Comparison of ENCODE assay signal across 9 mouse cellular contexts in the genomic region with DNA sequence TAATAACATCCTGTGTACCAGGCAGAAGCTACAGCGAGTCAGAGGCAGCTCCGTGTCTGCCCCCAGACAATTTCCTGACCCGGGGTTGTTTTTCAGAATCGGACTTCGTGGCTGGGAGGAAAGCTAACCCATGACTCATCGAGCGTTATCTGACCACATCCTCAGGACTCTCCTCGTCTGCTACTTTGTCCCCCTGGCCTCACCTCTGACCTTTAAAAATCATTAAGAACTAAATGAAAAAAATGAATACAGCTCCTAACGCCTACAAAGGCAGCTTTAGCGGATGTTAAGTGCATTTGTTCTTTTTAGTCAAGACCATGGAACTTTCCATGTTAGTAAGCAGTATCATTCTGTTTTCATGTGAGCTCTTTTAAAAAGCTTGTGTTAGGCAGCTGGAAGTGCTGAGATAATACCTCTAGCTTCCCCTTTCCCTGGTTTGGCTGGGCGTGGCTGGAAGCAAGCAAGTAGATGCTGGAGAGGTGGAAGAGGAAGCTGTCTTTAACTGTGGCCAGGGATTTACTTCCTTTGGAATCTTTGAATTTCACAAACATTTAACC. TPM values are rescaled to one million over a fixed set of nuclear protein-coding genes. Genes with fewer than 3 reads are reported as not detected.
DNase-seq lines count a peak whose midpoint lies in the region; ATAC-seq lines count a peak whose summit lies in the region.
"Had no signal": no experiment of that assay in that cellular context is flagged by ENCODE, and none has a peak within 500 bp of the region (broad histone marks: within the 10 kb centered on the region; RNA-seq: fewer than 3 reads in every experiment).

No protein-coding gene starts in this region.

- no peaks in the 10 kb centered on the region for H3K36me3 ChIP-seq in heart, embryonic 15.5 days
- no peaks in the 10 kb centered on the region for H3K36me3 ChIP-seq in liver, embryonic 15.5 days (replicated peaks)
- H3K36me3 ChIP-seq in midbrain, embryonic 11.5 days (ENCODE audit: control insufficient read depth, insufficient read depth, low read length), result no peaks in the 10 kb centered on the region
- H3K36me3 ChIP-seq: limb, embryonic 15.5 days had no signal

- no peak overlapping the region for H3K9ac ChIP-seq in heart, embryonic 15.5 days
- H3K9ac ChIP-seq in liver, embryonic 15.5 days, result no peak overlapping the region
- no peak overlapping the region for H3K9ac ChIP-seq in midbrain, embryonic 11.5 days (ENCODE audit: low read length)
- H3K9ac ChIP-seq: limb, embryonic 15.5 days had no signal

- peaks cover 15% of the 10 kb centered on the region for H3K4me1 ChIP-seq in heart, embryonic 15.5 days (replicated peaks)
- peaks cover 5% of the 10 kb centered on the region; the same call in 1 of the 2 replicates for H3K4me1 ChIP-seq in liver, embryonic 15.5 days (replicated peaks)
- H3K4me1 ChIP-seq in midbrain, embryonic 11.5 days (ENCODE audit: control insufficient read depth, insufficient read depth, low read length), result no peaks in the 10 kb centered on the region; the same call in 1 of the 2 replicates

- no peak overlapping the region for H3K4me3 ChIP-seq in heart, embryonic 15.5 days
- no peak overlapping the region for H3K4me3 ChIP-seq in liver, embryonic 15.5 days (replicated peaks)
- no peak overlapping the region for H3K4me3 ChIP-seq in midbrain, embryonic 11.5 days (ENCODE audit: low read depth, low read length)
- H3K4me3 ChIP-seq: limb, embryonic 15.5 days had no signal

- DNase-seq in 3134 (ENCODE audit: extremely low read depth, insufficient read length, low spot score), result peak; percentile 43
- peak; percentile 48 for DNase-seq in Muller cell, postnatal 12 days (ENCODE audit: inconsistent ontology term)
- no peak for DNase-seq in midbrain, embryonic 11.5 days (ENCODE audit: low spot score, missing footprints)
- no peak for DNase-seq in right cerebral cortex, postnatal 10 days (ENCODE audit: low spot score in 2 of 2)
- DNase-seq in thymus, postnatal 36 days, result no peak

- ATAC-seq in heart, embryonic 15.5 days (replicated peaks; ENCODE audit: insufficient number of reproducible peaks, insufficient read depth, low FRiP score, low read depth), result no peak
- ATAC-seq in liver, embryonic 15.5 days (ENCODE audit: insufficient read depth), result peak; percentile 22; the same call in 1 of the 2 replicates
- no peak for ATAC-seq in midbrain, embryonic 11.5 days (ENCODE audit: low FRiP score)
- ATAC-seq in erythroid progenitor cell, adult 5-6 weeks (replicated peaks; ENCODE audit: low FRiP score, poor library complexity, severe bottlenecking), result no peak

- H3K27me3 ChIP-seq in heart, embryonic 15.5 days, result no peaks in the 10 kb centered on the region
- H3K27me3 ChIP-seq in liver, embryonic 15.5 days, result no peaks in the 10 kb centered on the region
- H3K27me3 ChIP-seq in midbrain, embryonic 11.5 days (ENCODE audit: control insufficient read depth, insufficient read depth, low read length), result no peaks in the 10 kb centered on the region
- H3K27me3 ChIP-seq: limb, embryonic 15.5 days had no signal

- no peaks in the 10 kb centered on the region for H3K9me3 ChIP-seq in heart, embryonic 15.5 days (replicated peaks)
- no peaks in the 10 kb centered on the region for H3K9me3 ChIP-seq in liver, embryonic 15.5 days (replicated peaks)
- H3K9me3 ChIP-seq in midbrain, embryonic 11.5 days (ENCODE audit: control insufficient read depth, low read length), result no peaks in the 10 kb centered on the region
- H3K9me3 ChIP-seq: limb, embryonic 15.5 days had no signal

- WGBS in heart, embryonic 15.5 days, result 25% methylated on average over 11 of the region's 11 CpGs
- WGBS in liver, embryonic 15.5 days (ENCODE audit: insufficient replicate concordance), result 6% methylated on average over 11 of the region's 11 CpGs
- WGBS in midbrain, embryonic 11.5 days, result 79% methylated on average over 11 of the region's 11 CpGs

- peak overlapping the region; percentile 55 for H3K27ac ChIP-seq in heart, embryonic 15.5 days
- H3K27ac ChIP-seq in liver, embryonic 15.5 days (replicated peaks), result no peak overlapping the region
- H3K27ac ChIP-seq in midbrain, embryonic 11.5 days (ENCODE audit: low read depth, low read length), result no peak overlapping the region
- H3K27ac ChIP-seq: limb, embryonic 15.5 days had no signal

- H3K4me2 ChIP-seq in heart, embryonic 15.5 days, result no peak overlapping the region
- no peak overlapping the region for H3K4me2 ChIP-seq in liver, embryonic 15.5 days
- H3K4me2 ChIP-seq in midbrain, embryonic 11.5 days, result no peak overlapping the region
- H3K4me2 ChIP-seq: limb, embryonic 15.5 days had no signal

RNA-seq across cellular contexts. Expression of gene Mmd, which starts 24.3 kb away (rescaled TPM):
- 75.4 and 82.9 TPM in 2 replicates for polyA plus RNA-seq in heart, embryonic 15.5 days (2015; fragmentation: Nextera tagmentation; extraction: Ambion mirVana)
- polyA plus RNA-seq in liver, embryonic 15.5 days (2015; fragmentation: Nextera tagmentation; extraction: Ambion mirVana), result 10.4 and 10.5 TPM in 2 replicates
- 48.1 and 51.9 TPM in 2 replicates for polyA plus RNA-seq in midbrain, embryonic 11.5 days (2014; fragmentation: Nextera tagmentation; extraction: Ambion mirVana)
- 6.3 and 6.8 TPM in 2 replicates for total RNA-seq in erythroid progenitor cell, adult 5-6 weeks (2015; ENCODE audit: low replicate concordance)
- 2.6 and 7.0 TPM in 2 replicates for total RNA-seq in erythroid progenitor cell, adult 5-6 weeks (2017; ENCODE audit: low replicate concordance)

RNA-seq across cellular contexts. Expression of gene Gm45716, which starts 37.5 kb away (rescaled TPM):
- 43.7 and 54.6 TPM in 2 replicates for polyA plus RNA-seq in heart, embryonic 15.5 days (2015; fragmentation: Nextera tagmentation; extraction: Ambion mirVana)
- 3.5 and 3.7 TPM in 2 replicates for polyA plus RNA-seq in liver, embryonic 15.5 days (2015; fragmentation: Nextera tagmentation; extraction: Ambion mirVana)
- polyA plus RNA-seq in midbrain, embryonic 11.5 days (2014; fragmentation: Nextera tagmentation; extraction: Ambion mirVana), result 19.3 and 20.4 TPM in 2 replicates
- total RNA-seq in erythroid progenitor cell, adult 5-6 weeks (2015; ENCODE audit: low replicate concordance), result not detected in 2 replicates
- not detected in 2 replicates for total RNA-seq in erythroid progenitor cell, adult 5-6 weeks (2017; ENCODE audit: low replicate concordance)

Comparison
In these comparisons a context has a peak if more than half of its experiments do, and no peak if none do; other contexts are left out.
1. DNase-seq: peak in 3134 (single experiment) and Muller cell, postnatal 12 days (single experiment); none in midbrain, embryonic 11.5 days (single experiment), right cerebral cortex, postnatal 10 days (0 of 2) and thymus, postnatal 36 days (0 of 2).